In genomic region chr4:46359539-46360253, GRCm38 (mm10) we compare ENCODE assay signal across 38 mouse cellular contexts. TPM values are rescaled to one million over a fixed set of nuclear protein-coding genes. Genes with fewer than 3 reads are reported as not detected.
DNase-seq lines count a peak whose midpoint lies in the region; ATAC-seq and TF ChIP-seq lines count a peak whose summit lies in the region.
"Had no signal": no experiment of that assay in that cellular context is flagged by ENCODE, and none has a peak within 500 bp of the region (broad histone marks: within the 10 kb centered on the region; RNA-seq: fewer than 3 reads in every experiment).

No protein-coding gene starts in this region.

- H3K27ac ChIP-seq in bone marrow macrophage, adult 2 months (ENCODE audit: insufficient read depth, low read depth, low read length), result peak overlapping the region; percentile 56
- no peak overlapping the region for H3K27ac ChIP-seq in hindbrain, embryonic 10.5 days
- H3K27ac ChIP-seq: embryonic facial prominence, embryonic 12.5 days; heart, embryonic 13.5 days; hindbrain, postnatal 0 days; kidney, postnatal 0 days; limb, embryonic 12.5 days; liver, embryonic 12.5 days; macrophage; midbrain, embryonic 12.5 days; neural tube, embryonic 13.5 days; stomach, embryonic 15.5 days had no signal

- peak; percentile 58 for ATAC-seq in megakaryocyte progenitor cell, adult 5-6 weeks (replicated peaks; ENCODE audit: poor library complexity)
- ATAC-seq: forebrain, embryonic 16.5 days; hindbrain, postnatal 0 days; intestine, embryonic 16.5 days; liver, embryonic 12.5 days; liver, postnatal 0 days; lung, postnatal 0 days; Patski had no signal

- H3K9me3 ChIP-seq in hindbrain, embryonic 10.5 days, result no peaks in the 10 kb centered on the region
- H3K9me3 ChIP-seq: limb, embryonic 12.5 days; neural tube, embryonic 13.5 days; stomach, embryonic 15.5 days had no signal

- no peak for TF ChIP-seq POLR2A in bone marrow macrophage, adult 2 months (IDR thresholded peaks at IDR 0.05; ENCODE audit: borderline replicate concordance, low read depth, low read length)

- no peaks in the 10 kb centered on the region for H3K36me3 ChIP-seq in hindbrain, embryonic 10.5 days
- H3K36me3 ChIP-seq: embryonic facial prominence, embryonic 12.5 days; heart, embryonic 13.5 days; limb, embryonic 12.5 days; liver, embryonic 12.5 days; midbrain, embryonic 12.5 days; neural tube, embryonic 13.5 days; stomach, embryonic 15.5 days had no signal

- no peak overlapping the region for H3K4me3 ChIP-seq in bone marrow macrophage, adult 2 months (ENCODE audit: insufficient read depth, low read length)
- H3K4me3 ChIP-seq in hindbrain, embryonic 10.5 days, result no peak overlapping the region
- H3K4me3 ChIP-seq: embryonic facial prominence, embryonic 12.5 days; heart, embryonic 13.5 days; limb, embryonic 12.5 days; liver, embryonic 12.5 days; midbrain, embryonic 12.5 days; neural tube, embryonic 13.5 days; stomach, embryonic 15.5 days had no signal

- intact Hi-C loops in left cerebral cortex, postnatal 10 days (cut with DNase I), result no loop called here

- WGBS in hindbrain, embryonic 10.5 days, result 84% methylated on average over 12 of the region's 12 CpGs

- peaks cover 31% of the 10 kb centered on the region for H3K27me3 ChIP-seq in hindbrain, embryonic 10.5 days (ENCODE audit: insufficient read depth, poor library complexity, severe bottlenecking)
- H3K27me3 ChIP-seq: Patski had no signal

- peaks cover 19% of the 10 kb centered on the region for H3K4me1 ChIP-seq in bone marrow macrophage, adult 2 months (ENCODE audit: control insufficient read depth, insufficient read depth, low read length)
- H3K4me1 ChIP-seq in hindbrain, embryonic 10.5 days (replicated peaks), result no peaks in the 10 kb centered on the region
- H3K4me1 ChIP-seq: embryonic facial prominence, embryonic 12.5 days; limb, embryonic 12.5 days; liver, embryonic 12.5 days; midbrain, embryonic 12.5 days; neural tube, embryonic 13.5 days; stomach, embryonic 15.5 days had no signal

- peak; percentile 32 to 42 for DNase-seq in B cell, adult 2 months
- peak; percentile 52 for DNase-seq in CD4-positive, CD25-positive, alpha-beta regulatory T cell, adult 2 months (ENCODE audit: low read depth, low spot score)
- DNase-seq in spleen, postnatal 10 days (ENCODE audit: low spot score in 2 of 2), result no peak
- DNase-seq in hindbrain, embryonic 10.5 days (ENCODE audit: low spot score), result no peak
- DNase-seq in left cerebral cortex, postnatal 10 days (ENCODE audit: extremely low spot score in 1 of 2, low spot score in 2 of 2), result no peak
- DNase-seq in kidney, postnatal 4 days, result no peak
- DNase-seq: adrenal gland, postnatal 14 days; cerebellum, adult 2 months; cerebellum, postnatal 25 days; embryo, embryonic 11 days; heart, postnatal 10 days; kidney, adult 8-10 months; layer of hippocampus, adult 9-11 months; liver, postnatal 0 days had no signal

- TF ChIP-seq CTCF in bone marrow macrophage, adult 2 months (IDR thresholded peaks at IDR 0.05; ENCODE audit: low read depth, low read length), result no peak

RNA-seq across cellular contexts. Expression of gene Foxe1, which starts 16.3 kb away (rescaled TPM):
- not detected in 2 replicates for polyA plus RNA-seq in bone marrow macrophage, adult 2 months (2012; ENCODE audit: insufficient read depth, insufficient read length, missing spikeins)
- not detected in 2 replicates for total RNA-seq in megakaryocyte progenitor cell, adult 5-6 weeks (2015)
- not detected in 2 replicates for total RNA-seq in megakaryocyte progenitor cell, adult 5-6 weeks (2017)
- 0.27 and 0.60 TPM in 2 replicates for polyA plus RNA-seq in hindbrain, embryonic 10.5 days (2016; fragmentation: Nextera tagmentation; extraction: Ambion mirVana)
- not detected for total RNA-seq in left cerebral cortex, postnatal 10 days (2021)
- total RNA-seq: adrenal gland, postnatal 14 days; gastrocnemius, adult 8-10 months; gastrocnemius, postnatal 4 days; heart, adult 8-10 months; heart, postnatal 10 days; hematopoietic stem cell, adult 5-6 weeks; hindbrain, postnatal 0 days; left cerebral cortex, postnatal 25 days; midbrain, postnatal 0 days had no signal
- polyA plus RNA-seq: cerebellum, adult 2 months; forebrain, embryonic 16.5 days; heart, embryonic 13.5 days; hindbrain, postnatal 0 days; intestine, embryonic 16.5 days; kidney, postnatal 0 days; limb, embryonic 12.5 days; liver, postnatal 0 days; lung, postnatal 0 days; macrophage; midbrain, embryonic 12.5 days; midbrain, postnatal 0 days; neural tube, embryonic 13.5 days; Patski; urinary bladder, adult 2 months had no signal

RNA-seq across cellular contexts. Expression of gene Trmo, which starts 29.5 kb away (rescaled TPM):
- 4.2 and 5.7 TPM in 2 replicates for polyA plus RNA-seq in bone marrow macrophage, adult 2 months (2012; ENCODE audit: insufficient read depth, insufficient read length, missing spikeins)
- 6.7 and 9.1 TPM in 2 replicates for total RNA-seq in megakaryocyte progenitor cell, adult 5-6 weeks (2015)
- 12.6 and 14.4 TPM in 2 replicates for total RNA-seq in megakaryocyte progenitor cell, adult 5-6 weeks (2017)
- 10.4 and 11.9 TPM in 2 replicates for polyA plus RNA-seq in hindbrain, embryonic 10.5 days (2016; fragmentation: Nextera tagmentation; extraction: Ambion mirVana)
- total RNA-seq in left cerebral cortex, postnatal 10 days (2021), result 1 to 10 TPM; 3.7 to 4.6 TPM

RNA-seq across cellular contexts. Expression of gene Hemgn, which starts 53.6 kb away (rescaled TPM):
- polyA plus RNA-seq in bone marrow macrophage, adult 2 months (2012; ENCODE audit: insufficient read depth, insufficient read length, missing spikeins), result not detected in 2 replicates
- 11.7 and 25.5 TPM in 2 replicates for total RNA-seq in megakaryocyte progenitor cell, adult 5-6 weeks (2015)
- 9.6 and 20.6 TPM in 2 replicates for total RNA-seq in megakaryocyte progenitor cell, adult 5-6 weeks (2017)
- polyA plus RNA-seq in hindbrain, embryonic 10.5 days (2016; fragmentation: Nextera tagmentation; extraction: Ambion mirVana), result 13.2 and 14.3 TPM in 2 replicates
- not detected for total RNA-seq in left cerebral cortex, postnatal 10 days (2021)
- total RNA-seq: ES-E14; gastrocnemius, adult 8-10 months; hindbrain, postnatal 0 days; left cerebral cortex, postnatal 25 days; midbrain, postnatal 0 days had no signal
- polyA plus RNA-seq: hindbrain, postnatal 0 days; macrophage; midbrain, postnatal 0 days; Patski had no signal

Comparison
In these comparisons a context has a peak if more than half of its experiments do, and no peak if none do; other contexts are left out.
1. DNase-seq: peak in B cell, adult 2 months (2 of 2) and CD4-positive, CD25-positive, alpha-beta regulatory T cell, adult 2 months (single experiment); none in spleen, postnatal 10 days (0 of 2), hindbrain, embryonic 10.5 days (single experiment), left cerebral cortex, postnatal 10 days (0 of 2) and kidney, postnatal 4 days (0 of 2).
2. RNA of gene Hemgn, which starts 53.6 kb away (total RNA-seq): 9.6 to 25.5 TPM in megakaryocyte progenitor cell, adult 5-6 weeks; not detected in left cerebral cortex, postnatal 10 days; every median in the first group is over 4 times any median in the second.